Mouse (Mus musculus): ENCODE results near the gene Rnaseh2a. TPM values are rescaled to one million over a fixed set of nuclear protein-coding genes. Genes with fewer than 3 reads are reported as not detected.

Gene Rnaseh2a
- polyA plus RNA-seq, 1 experiment from 2014 or later: 94.9 TPM

DNA sequence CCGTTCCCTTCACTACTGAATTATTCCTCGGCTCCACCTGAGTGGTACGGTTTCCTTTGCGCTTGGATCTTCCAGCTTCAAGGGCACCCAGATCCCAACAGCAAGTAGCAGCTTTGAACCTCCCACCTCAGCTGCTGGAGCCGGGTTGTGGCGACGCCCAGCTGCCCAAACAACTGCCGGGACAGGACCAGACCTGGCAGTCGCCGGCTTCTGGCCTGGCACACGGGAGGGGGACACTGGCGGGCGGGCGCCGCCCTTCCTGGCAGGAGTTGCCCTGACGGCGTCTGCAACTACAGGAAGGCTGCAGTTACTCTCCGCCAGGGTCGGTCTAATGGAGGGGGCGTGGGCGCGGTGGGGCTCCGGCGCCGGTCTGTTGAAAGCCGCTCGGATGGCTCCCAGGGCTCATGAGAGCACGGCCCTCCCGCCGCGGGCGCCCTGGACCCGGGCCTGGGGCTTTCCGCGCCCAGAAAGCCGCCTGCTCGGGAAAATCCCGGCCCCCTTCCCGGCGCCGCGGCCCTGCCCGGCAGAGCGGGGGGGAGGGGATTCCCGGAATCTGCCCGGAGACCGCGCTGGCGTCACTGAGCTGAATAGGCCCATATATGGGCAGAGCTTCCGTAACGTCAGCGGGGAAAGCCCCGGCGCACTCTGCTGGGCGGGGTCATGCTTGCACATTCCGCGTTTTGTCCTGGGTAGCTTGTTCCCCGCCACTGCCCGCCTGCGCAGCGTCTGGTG lies 6.6 kb upstream of the Rnaseh2a start:
- H3K4me1 ChIP-seq: peaks cover 72% of the 10 kb centered on the region
- peaks cover 34% of the 10 kb centered on the region for H3K36me3 ChIP-seq
- peaks cover 9% of the 10 kb centered on the region for H3K27me3 ChIP-seq
- H3K4me2 ChIP-seq (replicated peaks): peak overlapping the region; percentile 99
- ATAC-seq (ENCODE audit: insufficient number of reproducible peaks, low FRiP score, low TSS enrichment, low read depth): peak; percentile 81
- H3K9ac ChIP-seq: peak overlapping the region; percentile 42
- under 1% methylated on average over 59 of the region's 61 CpGs for WGBS
- H3K27ac ChIP-seq (replicated peaks): peak overlapping the region; percentile 87
- peak overlapping the region; percentile 67 for H3K4me3 ChIP-seq (replicated peaks)
- no peaks in the 10 kb centered on the region for H3K9me3 ChIP-seq (replicated peaks)

DNA sequence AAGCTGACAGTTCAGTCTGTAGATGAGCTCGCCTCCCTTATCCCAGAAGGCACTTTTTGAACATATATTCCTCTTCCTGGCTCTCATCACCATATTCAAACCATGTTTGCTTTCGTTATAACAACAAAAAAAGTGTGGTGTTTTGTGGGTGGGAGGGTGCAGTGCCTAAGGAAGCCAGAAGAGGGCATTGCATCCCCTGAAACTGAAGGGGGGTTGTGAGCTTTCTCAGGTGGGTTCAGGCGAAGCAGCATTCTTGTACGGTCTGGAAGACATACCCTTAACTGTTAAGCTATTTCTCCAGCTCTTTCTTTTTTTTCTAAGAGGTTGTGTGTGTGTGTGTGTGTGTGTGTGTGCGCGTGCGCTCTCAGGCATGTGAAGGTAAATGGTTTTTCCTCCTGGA lies 5.9 kb upstream of the Rnaseh2a start:
- H3K27ac ChIP-seq (replicated peaks): peak overlapping the region; percentile 87

DNA sequence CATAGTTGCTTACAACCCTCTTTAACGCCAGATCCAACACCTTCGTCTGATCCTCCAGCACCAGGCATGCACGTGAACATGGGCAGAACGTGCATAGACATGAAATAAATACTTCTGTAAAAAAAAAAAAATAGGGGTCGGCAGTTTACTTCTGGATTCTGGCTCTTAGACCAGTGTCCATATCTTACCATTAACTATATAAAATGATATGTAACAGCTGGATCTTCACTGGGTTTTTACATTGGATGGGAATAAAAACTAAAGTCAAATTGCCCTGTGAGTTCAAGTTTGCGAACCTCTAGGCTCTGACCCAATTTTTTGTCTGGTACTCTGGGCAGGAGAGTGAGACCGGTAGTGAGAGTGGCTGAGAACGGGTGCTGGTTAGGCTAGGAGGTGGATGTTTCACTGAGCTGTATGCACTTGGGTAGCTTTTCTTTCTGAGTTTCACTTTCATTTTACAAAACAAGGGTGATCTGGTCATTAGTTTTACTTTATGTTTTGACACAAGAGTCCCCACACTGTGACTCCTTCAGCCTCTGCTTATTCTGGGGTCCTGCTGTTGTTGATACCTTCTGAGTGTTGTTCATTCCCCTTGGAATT lies 5.1 kb upstream of the Rnaseh2a start:
- Histone ChIP-seq H3K4me3 (replicated peaks) (no peak overlapping the region), H3K27ac (replicated peaks) (peak overlapping the region; percentile 48; the same call in 1 of the 2 replicates), H3K4me2 (replicated peaks) (no peak overlapping the region), H3K9me3 (replicated peaks) (no peaks in the 10 kb centered on the region), H3K27me3 (peaks cover 9% of the 10 kb centered on the region), H3K36me3 (peaks cover 39% of the 10 kb centered on the region), H3K9ac (no peak overlapping the region), H3K4me1 (peaks cover 66% of the 10 kb centered on the region)
- 64% methylated on average over 8 of the region's 8 CpGs for WGBS
- no peak for ATAC-seq (ENCODE audit: insufficient number of reproducible peaks, low FRiP score, low TSS enrichment, low read depth)

More for the DNA sequence above, 5.9 kb upstream of the Rnaseh2a start:
- ATAC-seq (ENCODE audit: insufficient number of reproducible peaks, low FRiP score, low TSS enrichment, low read depth): no peak
- Histone ChIP-seq H3K9ac (no peak overlapping the region), H3K4me2 (replicated peaks) (peak overlapping the region; percentile 99), H3K4me3 (replicated peaks) (peak overlapping the region; percentile 67; the same call in 1 of the 2 replicates), H3K36me3 (peaks cover 39% of the 10 kb centered on the region), H3K27me3 (peaks cover 9% of the 10 kb centered on the region), H3K4me1 (peaks cover 72% of the 10 kb centered on the region), H3K9me3 (replicated peaks) (no peaks in the 10 kb centered on the region)
- WGBS: 27% methylated on average over 7 of the region's 7 CpGs

DNA sequence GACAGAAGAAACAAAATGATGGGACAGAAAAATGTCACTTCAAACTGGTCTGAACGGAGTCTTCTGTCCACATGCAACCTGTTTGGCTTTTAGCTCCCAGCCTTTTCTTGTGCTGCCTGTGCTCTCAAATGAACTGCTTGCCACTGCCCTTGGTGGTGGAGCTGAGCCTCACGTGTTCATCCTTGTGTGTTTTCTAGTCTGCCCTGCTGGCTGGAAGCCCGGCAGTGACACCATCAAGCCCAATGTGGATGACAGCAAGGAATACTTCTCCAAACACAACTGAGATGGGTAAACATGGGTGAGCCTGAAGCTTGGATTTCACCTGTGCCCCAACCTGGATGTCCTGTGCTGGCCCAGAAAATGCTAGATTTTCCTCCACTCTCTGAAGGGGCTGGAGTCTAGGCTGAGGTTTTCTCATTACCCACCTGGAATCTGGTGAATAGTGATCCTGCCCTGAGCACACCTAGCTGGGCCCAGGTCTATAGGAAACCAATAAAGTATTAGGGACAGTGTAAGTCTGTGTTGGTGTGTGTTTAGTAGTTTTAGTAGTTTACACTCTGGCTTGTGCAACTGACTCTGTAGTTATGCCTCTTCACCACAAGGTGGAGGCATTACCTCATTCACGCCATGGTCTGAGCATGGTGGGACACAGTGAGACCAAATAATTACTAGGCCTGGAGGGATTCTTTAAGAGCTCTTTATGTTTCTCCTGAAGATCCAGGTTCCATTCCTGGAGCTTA lies 4.4 kb upstream of the Rnaseh2a start:
- peaks cover 59% of the 10 kb centered on the region for H3K4me1 ChIP-seq
- no peak overlapping the region for H3K4me3 ChIP-seq (replicated peaks)
- H3K4me2 ChIP-seq (replicated peaks): no peak overlapping the region
- H3K27ac ChIP-seq (replicated peaks): no peak overlapping the region
- no peak for ATAC-seq (ENCODE audit: insufficient number of reproducible peaks, low FRiP score, low TSS enrichment, low read depth)
- 58% methylated on average over 4 of the region's 4 CpGs for WGBS
- peaks cover 9% of the 10 kb centered on the region for H3K27me3 ChIP-seq
- H3K36me3 ChIP-seq: peaks cover 39% of the 10 kb centered on the region
- no peak overlapping the region for H3K9ac ChIP-seq
- H3K9me3 ChIP-seq (replicated peaks): no peaks in the 10 kb centered on the region

DNA sequence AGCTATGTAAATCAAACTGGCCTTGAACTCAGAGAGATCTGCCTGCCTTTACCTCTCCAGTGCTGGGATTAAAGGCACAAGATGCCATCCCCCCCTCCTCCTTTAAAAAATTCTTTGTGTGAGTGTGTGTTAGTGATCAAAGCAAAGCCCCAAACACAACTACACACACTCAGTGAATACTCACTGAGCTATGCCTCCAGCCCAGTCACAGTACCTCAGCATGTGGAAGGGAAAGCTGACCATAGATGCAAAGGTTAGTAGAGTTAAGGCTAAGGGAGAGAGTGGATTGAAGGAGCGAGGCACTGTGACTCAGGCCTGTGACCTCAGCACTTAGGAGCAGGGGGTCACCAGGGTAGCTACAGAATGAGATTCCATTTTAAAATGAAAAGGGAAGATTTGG lies 3.5 kb upstream of the Rnaseh2a start:
- Histone ChIP-seq H3K9me3 (replicated peaks) (no peaks in the 10 kb centered on the region), H3K36me3 (peaks cover 39% of the 10 kb centered on the region), H3K27me3 (peaks cover 9% of the 10 kb centered on the region), H3K4me3 (replicated peaks) (no peak overlapping the region), H3K27ac (replicated peaks) (no peak overlapping the region), H3K4me2 (replicated peaks) (no peak overlapping the region), H3K4me1 (peaks cover 58% of the 10 kb centered on the region), H3K9ac (no peak overlapping the region)
- WGBS: 87% methylated on average over 1 of the region's 1 CpGs
- no peak for ATAC-seq (ENCODE audit: insufficient number of reproducible peaks, low FRiP score, low TSS enrichment, low read depth)

DNA sequence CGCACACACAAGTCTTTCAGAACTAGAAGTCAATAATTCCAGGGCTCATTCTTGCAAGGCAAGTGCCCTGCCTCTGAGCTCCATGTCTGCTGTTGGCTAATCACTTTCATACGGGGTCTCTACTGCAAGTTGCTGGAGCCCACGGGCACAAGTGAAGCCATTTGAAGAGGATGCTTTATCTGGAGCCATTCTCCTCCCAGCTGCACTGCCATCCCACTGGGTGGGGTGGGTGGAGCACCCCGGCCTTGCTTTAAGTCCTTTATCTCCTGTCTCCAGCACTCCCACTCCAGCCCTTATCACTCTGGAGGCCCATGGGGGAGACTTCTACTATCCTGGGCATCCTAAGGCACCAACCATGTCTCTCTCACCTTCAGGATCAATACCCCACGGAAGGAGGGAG lies 1.3 kb upstream of the Rnaseh2a start:
- Histone ChIP-seq H3K27ac (replicated peaks) (no peak overlapping the region), H3K36me3 (peaks cover 39% of the 10 kb centered on the region), H3K4me3 (replicated peaks) (peak overlapping the region; percentile 73), H3K4me1 (peaks cover 46% of the 10 kb centered on the region), H3K27me3 (no peaks in the 10 kb centered on the region), H3K4me2 (replicated peaks) (peak overlapping the region; percentile 76), H3K9me3 (replicated peaks) (no peaks in the 10 kb centered on the region), H3K9ac (no peak overlapping the region)
- WGBS: 49% methylated on average over 5 of the region's 5 CpGs
- ATAC-seq (ENCODE audit: insufficient number of reproducible peaks, low FRiP score, low TSS enrichment, low read depth): no peak

DNA sequence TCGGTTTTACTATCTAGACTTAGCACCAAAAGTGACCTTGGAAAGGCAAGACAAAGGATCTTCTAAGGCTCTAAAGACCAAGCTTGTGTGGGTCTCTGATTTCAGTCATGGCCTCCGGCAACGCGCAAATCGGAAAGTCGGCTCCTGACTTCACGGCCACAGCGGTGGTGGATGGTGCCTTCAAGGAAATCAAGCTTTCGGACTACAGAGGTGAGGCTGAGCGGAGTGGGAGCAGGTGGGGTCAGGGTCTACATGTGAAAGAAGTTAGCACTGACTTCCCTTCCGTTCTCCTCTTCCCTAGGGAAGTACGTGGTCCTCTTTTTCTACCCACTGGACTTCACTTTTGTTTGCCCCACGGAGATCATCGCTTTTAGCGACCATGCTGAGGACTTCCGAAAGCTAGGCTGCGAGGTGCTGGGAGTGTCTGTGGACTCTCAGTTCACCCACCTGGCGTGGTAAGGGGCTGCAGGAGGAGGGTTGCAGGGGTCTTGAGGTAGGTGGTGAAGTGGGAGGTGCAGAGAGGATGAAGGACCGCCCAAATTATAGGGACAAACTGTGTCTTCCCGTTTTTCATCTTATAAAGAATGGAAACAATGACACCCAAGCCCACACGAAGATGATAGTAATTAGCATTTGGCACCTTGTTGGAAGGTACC lies 696 bp upstream of the Rnaseh2a start:
- no peak for ATAC-seq (ENCODE audit: insufficient number of reproducible peaks, low FRiP score, low TSS enrichment, low read depth)
- H3K9ac ChIP-seq: peak overlapping the region; percentile 72
- H3K27ac ChIP-seq (replicated peaks): peak overlapping the region; percentile 88
- peak overlapping the region; percentile 76 for H3K4me2 ChIP-seq (replicated peaks)
- H3K4me1 ChIP-seq: peaks cover 43% of the 10 kb centered on the region
- no peaks in the 10 kb centered on the region for H3K27me3 ChIP-seq
- H3K36me3 ChIP-seq: peaks cover 39% of the 10 kb centered on the region
- peak overlapping the region; percentile 73 for H3K4me3 ChIP-seq (replicated peaks)
- 6% methylated on average over 21 of the region's 21 CpGs for WGBS
- H3K9me3 ChIP-seq (replicated peaks): no peaks in the 10 kb centered on the region

DNA sequence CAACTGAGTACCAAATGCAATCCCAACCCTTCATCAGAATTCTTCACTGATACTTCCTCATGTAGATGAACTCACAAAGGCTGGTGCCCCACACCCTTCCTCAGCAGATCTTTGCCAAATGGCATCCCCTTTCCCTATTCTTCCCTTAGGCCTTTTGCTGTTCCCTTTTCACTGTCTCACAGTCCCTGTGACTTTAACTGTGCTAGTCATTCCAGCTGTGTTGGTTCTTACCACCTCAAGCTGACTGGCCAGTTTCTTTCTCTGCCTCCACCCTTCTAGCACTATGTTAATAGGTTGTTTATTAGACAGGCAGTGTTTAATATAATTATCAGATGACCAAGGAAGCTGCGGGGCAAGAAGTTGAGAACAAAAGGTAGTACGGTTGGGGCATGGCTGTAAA lies 917 bp downstream of the Rnaseh2a start:
- H3K27ac ChIP-seq (replicated peaks): peak overlapping the region; percentile 88
- H3K4me2 ChIP-seq (replicated peaks): peak overlapping the region; percentile 76
- peaks cover 39% of the 10 kb centered on the region for H3K4me1 ChIP-seq
- H3K9ac ChIP-seq: peak overlapping the region; percentile 72
- H3K4me3 ChIP-seq (replicated peaks): peak overlapping the region; percentile 73
- H3K9me3 ChIP-seq (replicated peaks): no peaks in the 10 kb centered on the region
- no peak for ATAC-seq (ENCODE audit: insufficient number of reproducible peaks, low FRiP score, low TSS enrichment, low read depth)
- 14% methylated on average over 2 of the region's 2 CpGs for WGBS
- H3K27me3 ChIP-seq: no peaks in the 10 kb centered on the region
- H3K36me3 ChIP-seq: peaks cover 32% of the 10 kb centered on the region

DNA sequence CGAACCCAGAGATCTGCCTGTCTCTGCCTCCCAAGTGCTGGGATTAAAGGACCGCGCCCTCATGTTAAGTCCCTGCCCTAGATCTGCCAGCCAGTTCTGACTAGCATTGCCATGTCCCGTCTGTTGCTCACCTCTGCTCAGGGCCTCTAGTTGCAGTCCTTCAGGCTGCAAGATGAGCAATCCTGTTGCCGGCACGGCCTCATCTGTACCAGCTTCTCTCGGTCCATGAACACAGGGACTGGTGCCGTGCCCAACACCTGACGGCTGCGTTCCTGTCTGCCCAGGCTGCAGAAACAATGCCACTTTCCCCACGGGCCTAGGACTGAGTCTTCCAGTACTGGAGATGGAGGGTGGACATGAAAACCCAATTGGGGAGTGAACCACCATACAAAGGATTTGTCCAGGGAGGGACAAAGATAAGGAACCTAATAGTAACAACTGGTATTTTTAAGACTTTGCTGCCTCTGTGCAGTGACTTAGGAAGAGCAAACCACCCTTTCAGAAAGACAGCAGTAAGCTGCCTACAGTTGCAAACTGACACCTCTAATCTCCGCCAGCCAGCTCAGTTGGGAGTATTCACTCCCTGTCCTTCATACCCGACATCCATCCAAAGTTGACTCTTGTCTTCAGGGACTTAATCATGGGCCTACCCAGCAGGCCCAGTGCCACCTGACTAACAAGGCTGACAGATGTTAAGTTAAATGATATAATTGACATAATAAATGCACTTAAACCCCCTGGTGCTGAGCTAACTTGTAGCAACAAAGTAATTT lies 1.8 kb downstream of the Rnaseh2a start:
- ATAC-seq (ENCODE audit: insufficient number of reproducible peaks, low FRiP score, low TSS enrichment, low read depth): no peak
- 83% methylated on average over 13 of the region's 13 CpGs for WGBS

DNA sequence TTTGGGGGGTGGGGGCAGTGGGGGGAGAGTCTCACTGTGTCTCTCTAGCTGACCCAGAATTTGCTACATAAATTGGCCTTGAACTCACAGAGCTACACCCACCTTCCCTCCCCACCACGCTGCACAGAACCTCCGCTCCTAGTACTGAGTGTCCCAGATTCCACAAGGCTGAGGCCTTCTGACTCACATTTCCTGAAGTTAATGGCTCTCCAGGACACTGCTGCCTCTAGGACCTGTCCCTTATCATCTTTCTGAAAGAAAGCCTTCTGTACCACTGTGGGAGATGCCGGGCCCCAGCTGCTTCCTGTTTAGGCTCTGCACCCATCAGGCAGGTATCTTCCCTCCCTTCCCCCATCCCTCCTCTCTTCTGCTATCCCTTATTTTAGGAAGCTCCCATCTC lies 3.0 kb downstream of the Rnaseh2a start:
- ATAC-seq (ENCODE audit: insufficient number of reproducible peaks, low FRiP score, low TSS enrichment, low read depth): no peak
- H3K9me3 ChIP-seq (replicated peaks): no peaks in the 10 kb centered on the region
- H3K4me2 ChIP-seq (replicated peaks): peak overlapping the region; percentile 87
- no peaks in the 10 kb centered on the region for H3K27me3 ChIP-seq
- peaks cover 15% of the 10 kb centered on the region for H3K36me3 ChIP-seq
- H3K4me1 ChIP-seq: peaks cover 39% of the 10 kb centered on the region
- H3K4me3 ChIP-seq (replicated peaks): no peak overlapping the region
- 53% methylated on average over 3 of the region's 3 CpGs for WGBS
- H3K27ac ChIP-seq (replicated peaks): no peak overlapping the region
- H3K9ac ChIP-seq: no peak overlapping the region

More for the DNA sequence above, 1.8 kb downstream of the Rnaseh2a start:
- H3K4me1 ChIP-seq: peaks cover 39% of the 10 kb centered on the region
- no peak overlapping the region for H3K4me2 ChIP-seq (replicated peaks)
- peaks cover 24% of the 10 kb centered on the region for H3K36me3 ChIP-seq
- no peak overlapping the region for H3K9ac ChIP-seq
- no peak overlapping the region for H3K4me3 ChIP-seq (replicated peaks)
- no peaks in the 10 kb centered on the region for H3K9me3 ChIP-seq (replicated peaks)
- H3K27ac ChIP-seq (replicated peaks): 0 out of 2 replicates have a peak overlapping the region, but pooled peaks have one; percentile 0
- H3K27me3 ChIP-seq: no peaks in the 10 kb centered on the region
